Mouse (Mus musculus): Measurements from ENCODE around the gene Abcc3.

Gene Abcc3

GRCm38 (mm10) chr11:94324618-94325017 lies 68.2 kb downstream of the Abcc3 start:
- DNase-seq (ENCODE audit: low spot score) = no peak

GRCm38 (mm10) chr11:94323271-94323925 lies 69.4 kb downstream of the Abcc3 start:
- no peak for DNase-seq (ENCODE audit: low spot score)

GRCm38 (mm10) chr11:94322636-94323035 lies 70.2 kb downstream of the Abcc3 start:
- DNase-seq (ENCODE audit: low spot score) = no peak

GRCm38 (mm10) chr11:94321931-94322400 lies 70.8 kb downstream of the Abcc3 start, which contains the start of gene Luc7l3:
Luc7l3 (minus strand) TSS chr11:94321988.
- peak; percentile 92 for DNase-seq (ENCODE audit: low spot score)

- DNase-seq (ENCODE audit: low spot score) = no peak
These were observed 71.5 kb downstream of the Abcc3 start for GRCm38 (mm10) chr11:94320969-94321930.

GRCm38 (mm10) chr11:94318056-94318455 lies 74.7 kb downstream of the Abcc3 start:
- DNase-seq (ENCODE audit: low spot score) = no peak

- DNase-seq (ENCODE audit: low spot score) = no peak
These were observed 75.3 kb downstream of the Abcc3 start for GRCm38 (mm10) chr11:94317515-94317914.

- no peak for DNase-seq (ENCODE audit: low spot score)
These were observed 75.8 kb downstream of the Abcc3 start for GRCm38 (mm10) chr11:94317014-94317413.

- DNase-seq (ENCODE audit: low spot score) = no peak
These were observed 76.3 kb downstream of the Abcc3 start for GRCm38 (mm10) chr11:94316528-94316927.

- no peak for DNase-seq (ENCODE audit: low spot score)
These were observed 77.5 kb downstream of the Abcc3 start for GRCm38 (mm10) chr11:94315308-94315707.

GRCm38 (mm10) chr11:94314098-94314652 lies 78.6 kb downstream of the Abcc3 start:
- DNase-seq (ENCODE audit: low spot score) = no peak

- DNase-seq (ENCODE audit: low spot score) = no peak
These were observed 80.1 kb downstream of the Abcc3 start for GRCm38 (mm10) chr11:94312733-94313132.

- DNase-seq (ENCODE audit: low spot score) = no peak
These were observed 97.6 kb downstream of the Abcc3 start for GRCm38 (mm10) chr11:94294996-94295845.

Data from T-cell, adult 2 months (primary cell).